Mouse (Mus musculus) left cerebral cortex, postnatal 10 days (tissue): Measurements from ENCODE around the gene Catip. TPM values are rescaled to one million over a fixed set of nuclear protein-coding genes. Genes with fewer than 3 reads are reported as not detected.
"Not testable (repeated sequence)": the region's sequence is repeated elsewhere in the genome, so short reads cannot be mapped to it uniquely, and the experiment has no call there.

Experiments
- DNase-seq, 2 experiments: peaks; one replicate each; pipeline ENCODE4 v3.0.0; 2021 to 2022; ENCODE audit warnings: low spot score in 2 of 2, mixed read lengths in 1 of 2; ENCODE audit errors: extremely low spot score in 1 of 2
- intact Hi-C: fragments of 180-260 bp; cut with DNase I; formaldehyde crosslinking; loops from one replicate; pipeline ENCODE4 v1.15.1; 2025
- total RNA-seq, 2 experiments: library from RNA; stranded (reverse); gene quantifications; 2 replicates each; pipeline ENCODE4 v1.2.3; 2021

The Catip gene
- total RNA-seq, 2 experiments from 2014 or later = 0.41 to 0.45 TPM

GRCm38 (mm10) chr1:74340992-74341391 is 20.9 kb upstream of the Catip start:
- DNase-seq, intact Hi-C loops: not testable (repeated sequence)

DNA sequence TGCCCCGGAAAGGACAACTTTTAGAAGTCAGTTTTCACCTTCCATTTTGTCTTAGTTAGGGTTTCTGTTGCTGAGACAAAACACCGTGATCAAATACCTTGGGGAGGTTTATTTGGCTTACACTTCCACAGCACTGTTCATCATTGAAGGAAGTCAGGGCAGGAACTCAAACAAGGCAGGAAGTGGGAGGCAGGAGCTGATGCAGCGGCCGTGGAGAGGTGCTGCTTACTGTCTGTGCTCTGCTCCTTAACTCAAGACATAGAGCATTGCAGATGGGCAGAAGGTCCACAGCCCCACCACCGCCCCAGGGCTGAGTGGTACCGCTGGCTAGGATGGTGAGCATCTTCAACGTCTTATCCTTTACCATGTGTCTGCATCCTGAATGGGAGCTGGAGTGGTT is 20.0 kb upstream of the Catip start:
- intact Hi-C loops = no loop called here
- no peak for DNase-seq

- DNase-seq = no peak
- intact Hi-C loops = no loop called here
These were observed 19.6 kb upstream of the Catip start for GRCm38 (mm10) chr1:74342308-74342707.

DNA sequence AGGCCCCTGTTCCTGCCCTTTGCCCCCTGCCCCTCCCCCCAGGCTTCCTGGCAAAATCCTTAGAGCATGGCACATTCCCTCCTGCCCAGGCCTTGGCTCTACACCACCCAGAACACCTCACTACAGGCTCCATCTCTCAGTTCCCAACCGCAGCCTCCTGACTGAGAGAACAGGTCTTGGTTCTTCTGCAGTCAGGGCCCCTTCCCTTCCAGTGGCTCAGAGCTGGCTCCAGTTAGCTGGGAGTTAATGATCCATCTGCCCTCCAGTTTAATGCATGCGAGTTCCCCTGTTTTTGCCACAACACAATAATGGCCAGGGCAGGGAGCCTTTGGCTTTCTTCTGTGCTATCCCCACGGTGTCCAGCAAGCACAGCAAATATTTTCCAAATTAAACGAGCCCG is 18.7 kb upstream of the Catip start:
- DNase-seq = no peak
- intact Hi-C loops = no loop called here

- no peak for DNase-seq
- intact Hi-C loops = no loop called here
These were observed 17.6 kb upstream of the Catip start for GRCm38 (mm10) chr1:74344163-74344916.

- DNase-seq = no peak
- intact Hi-C loops = no loop called here
These were observed 10.6 kb upstream of the Catip start for GRCm38 (mm10) chr1:74351185-74351769.

GRCm38 (mm10) chr1:74352532-74353096 is 9.3 kb upstream of the Catip start:
- intact Hi-C loops = no loop called here
- no peak for DNase-seq

GRCm38 (mm10) chr1:74353453-74354229 is 8.3 kb upstream of the Catip start:
- no peak for DNase-seq
- intact Hi-C loops = no loop called here

DNA sequence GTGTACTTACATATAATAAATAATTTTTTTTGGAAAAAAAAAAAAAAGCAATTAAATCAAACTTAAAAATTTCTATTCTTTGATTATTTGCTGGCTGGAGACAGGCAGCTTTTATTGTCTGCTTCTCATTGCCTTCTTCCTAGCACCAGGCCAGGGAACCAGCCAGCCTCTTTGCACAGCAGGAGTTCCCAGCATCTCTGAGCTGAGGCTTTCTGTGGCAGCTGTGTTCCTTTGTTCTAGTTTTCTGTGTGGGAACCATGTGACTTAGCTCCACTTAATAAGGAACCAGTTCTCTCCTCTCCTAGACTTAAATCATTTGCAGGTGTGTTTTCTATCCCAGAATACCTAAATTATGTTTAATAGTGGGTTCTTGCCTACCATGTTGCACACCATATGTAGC is 4.4 kb upstream of the Catip start:
- intact Hi-C loops = no loop called here
- no peak for DNase-seq

DNA sequence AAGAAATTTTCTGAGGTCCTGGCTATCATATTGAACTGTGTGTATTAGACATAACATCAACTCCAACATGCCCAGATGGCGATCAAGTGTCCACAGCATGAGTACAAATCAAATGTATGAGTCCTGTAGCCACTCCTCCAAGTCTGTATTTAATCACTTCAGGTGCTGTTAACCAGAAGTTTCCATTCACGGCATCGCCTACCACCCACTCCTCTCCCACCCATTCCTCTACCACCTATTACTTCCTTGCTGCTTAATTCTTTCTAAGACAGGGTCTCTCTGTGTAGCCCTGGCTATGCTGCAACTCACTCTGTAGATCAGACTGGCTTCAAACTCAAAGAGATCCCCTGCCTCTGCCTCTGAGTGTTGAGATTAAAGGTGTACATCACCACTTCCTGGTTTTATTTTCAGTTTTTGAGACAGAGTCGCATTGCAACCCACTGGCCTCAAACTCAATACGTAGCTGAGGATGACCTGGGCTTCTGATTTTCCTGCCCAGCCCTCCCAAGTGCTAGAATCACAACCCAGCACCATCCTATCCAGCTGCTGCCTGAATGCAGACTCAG is 1.9 kb upstream of the Catip start:
- no peak for DNase-seq
- intact Hi-C loops = loop anchor here (5.0 kb wide), 1 partner anchor 153 kb away; no protein-coding TSS in a partner anchor

GRCm38 (mm10) chr1:74362325-74363229 is 669 bp downstream of the Catip start:
- intact Hi-C loops = loop anchor here (2.0 to 5.0 kb wide), 2 partner anchors 50 to 155 kb away; no protein-coding TSS in a partner anchor
- peak in 1 of 2 experiments; percentile 38 for DNase-seq

DNA sequence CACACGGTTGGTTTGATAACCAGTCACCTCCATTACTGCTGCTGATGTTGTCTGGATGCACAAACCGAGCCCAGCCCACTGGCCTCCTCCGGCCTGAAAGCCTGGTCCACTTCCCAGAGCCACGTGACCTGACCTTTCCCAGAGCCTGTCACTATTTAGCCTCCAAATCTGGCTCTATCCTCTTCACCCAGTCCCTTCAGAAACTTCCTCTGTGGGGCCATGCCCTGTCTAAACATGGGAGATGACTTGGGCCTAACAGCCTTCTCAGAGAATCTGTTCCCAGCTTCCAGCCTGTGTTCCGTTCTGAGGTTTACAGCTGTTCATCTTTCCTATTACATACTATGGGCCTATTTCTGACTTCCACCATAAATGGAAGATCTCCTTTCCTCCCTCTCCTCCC is 1.5 kb downstream of the Catip start:
- DNase-seq = no peak
- intact Hi-C loops = loop anchor here (2.0 to 5.0 kb wide), 2 partner anchors 51 to 156 kb away; no protein-coding TSS in a partner anchor

DNA sequence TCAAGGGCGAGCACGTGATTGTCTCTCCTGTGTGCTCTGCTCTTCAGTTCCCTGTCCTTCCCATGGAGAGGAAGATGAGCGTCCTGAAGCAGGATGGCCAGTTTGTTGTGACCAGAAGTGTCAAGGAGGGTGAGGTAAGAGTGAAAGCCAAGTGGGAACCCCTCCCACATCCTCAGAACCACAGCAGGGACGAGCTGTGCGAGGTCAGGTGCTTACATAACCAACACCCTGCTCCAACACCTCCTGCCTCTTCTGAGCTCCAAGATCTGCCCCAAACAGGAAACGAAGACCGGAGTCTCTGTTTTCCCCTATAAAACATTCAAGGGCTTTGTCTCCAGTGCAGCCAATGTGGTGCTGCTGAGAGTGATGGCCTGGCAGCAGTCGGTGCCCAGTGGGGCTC is 2.4 kb downstream of the Catip start:
- intact Hi-C loops = loop anchor here (5.0 kb wide), 1 partner anchor 157 kb away; no protein-coding TSS in a partner anchor
- no peak for DNase-seq

DNA sequence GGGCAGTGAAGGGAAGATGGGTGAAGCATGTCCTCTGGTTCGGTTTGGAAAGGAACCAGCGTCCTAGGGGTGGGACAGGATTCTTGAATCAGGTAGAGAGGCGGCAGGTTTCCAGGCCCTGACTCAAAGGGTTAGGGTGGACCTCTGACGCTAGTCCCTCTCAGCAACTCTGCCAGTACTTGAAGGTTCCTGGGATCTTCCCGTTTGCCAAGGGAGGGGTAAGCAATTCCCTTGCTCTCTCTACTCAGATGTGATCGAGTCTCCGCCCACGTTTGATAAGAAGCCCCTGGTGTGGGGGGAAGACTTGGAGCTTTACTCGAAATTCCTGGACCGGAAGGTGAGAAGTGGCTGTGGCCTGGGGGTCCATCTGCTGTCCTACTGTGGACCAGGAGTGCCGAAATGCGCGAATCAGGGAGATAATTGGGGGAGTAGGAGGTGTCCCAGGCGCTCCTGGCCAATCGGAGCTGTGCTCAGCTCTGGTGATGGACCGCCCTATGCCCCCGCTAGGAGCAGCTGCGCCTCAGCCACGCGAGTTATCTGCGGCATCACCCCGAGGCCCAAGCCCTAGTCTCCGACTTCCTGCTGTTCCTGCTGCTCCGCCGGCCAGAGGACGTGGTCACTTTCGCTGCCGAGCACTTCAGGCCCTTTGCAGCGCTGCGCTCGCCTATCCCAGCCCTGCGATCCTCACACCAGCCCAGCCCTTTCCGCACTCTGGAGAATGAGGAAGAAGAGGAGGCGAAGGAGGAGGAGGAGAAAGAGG is 6.2 kb downstream of the Catip start:
- intact Hi-C loops = no loop called here
- DNase-seq = peak in 1 of 2 experiments; percentile 78

GRCm38 (mm10) chr1:74370040-74370439 is 8.1 kb downstream of the Catip start:
- no peak for DNase-seq
- intact Hi-C loops = no loop called here

DNA sequence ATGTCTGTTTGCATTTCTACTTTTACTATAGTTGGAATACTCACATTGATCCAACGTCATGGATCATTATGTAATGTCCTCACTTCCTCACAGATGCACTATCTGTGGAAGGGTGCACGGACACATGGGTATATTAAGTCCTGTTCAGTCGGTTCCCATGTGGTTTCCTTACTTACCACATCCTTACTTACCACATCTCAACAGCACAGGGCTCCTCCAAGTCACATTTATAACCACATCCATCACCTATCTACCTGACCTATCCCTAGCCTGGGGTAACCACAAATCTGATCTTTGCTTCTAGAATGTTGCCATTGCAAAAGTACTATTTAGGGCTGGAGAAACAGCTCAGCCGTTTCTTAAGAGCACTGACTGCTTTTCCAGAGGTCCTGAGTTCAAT is 11.5 kb downstream of the Catip start:
- intact Hi-C loops = no loop called here
- no peak for DNase-seq

DNA sequence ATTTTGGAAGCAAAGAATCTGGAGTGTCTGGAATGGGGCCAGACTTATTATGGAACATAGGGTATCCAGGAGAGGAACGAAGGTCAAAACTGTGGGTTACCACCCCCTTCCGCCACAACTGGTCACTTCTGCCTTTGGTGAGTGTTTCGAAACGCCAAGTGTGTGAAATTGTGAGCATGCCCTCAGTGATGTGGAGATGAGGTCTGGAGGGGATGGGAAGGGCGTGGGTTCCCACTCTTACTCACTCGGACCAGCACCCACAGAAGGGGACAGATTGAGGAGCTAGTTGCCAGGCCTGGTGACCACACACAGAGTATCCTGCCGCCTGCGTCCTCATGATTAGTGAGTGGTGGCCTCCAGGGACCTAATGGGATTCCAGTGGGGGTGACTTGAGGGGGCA is 13.1 kb downstream of the Catip start, which contains the start of gene Slc11a1:
TSS of gene Slc11a1 (plus strand) at position 216 of the 400 bp plus-strand sequence.
- DNase-seq = no peak
- intact Hi-C loops = no loop called here
